Mouse (Mus musculus) kidney, adult 2 months (tissue): ENCODE measurements around the gene Utrn. TPM values are rescaled to one million over a fixed set of nuclear protein-coding genes. Genes with fewer than 3 reads are reported as not detected.

Experiments
- DNase-seq: peaks from one replicate; pipeline ENCODE4 v3.0.0; 2021
- H3K27ac ChIP-seq: fragments of 200-500 bp; 2 replicates; pipeline ENCODE4 v1.5.1; 2012; ENCODE audit warnings: low read depth, low read length, control low read depth, inconsistent platforms; ENCODE audit not compliant: insufficient read depth
- H3K27me3 ChIP-seq: fragments of 200-500 bp; replicated peaks from 2 replicates; pipeline ENCODE4 v1.6.1; 2012; ENCODE audit warnings: mild to moderate bottlenecking, moderate library complexity, low read length, inconsistent platforms; ENCODE audit not compliant: control insufficient read depth, insufficient read depth
- H3K36me3 ChIP-seq: fragments of 200-500 bp; 2 replicates; pipeline ENCODE4 v1.6.1; 2012; ENCODE audit warnings: mild to moderate bottlenecking, moderate library complexity, low read length, inconsistent platforms; ENCODE audit not compliant: control insufficient read depth, insufficient read depth
- H3K4me1 ChIP-seq: fragments of 200-500 bp; 2 replicates; pipeline ENCODE4 v1.6.1; 2011; ENCODE audit warnings: low read length; ENCODE audit not compliant: control insufficient read depth, insufficient read depth
- H3K4me3 ChIP-seq: fragments of 200-500 bp; 2 replicates; pipeline ENCODE4 v1.5.1; 2011; ENCODE audit warnings: mild to moderate bottlenecking, low read depth, low read length, control low read depth; ENCODE audit not compliant: insufficient read depth
- CTCF ChIP-seq: fragments of 200-500 bp; conservative IDR thresholded peaks from 2 replicates; pipeline ENCODE4 v1.5.1; 2011; ENCODE audit warnings: low read depth, mild to moderate bottlenecking, control low read depth, low read length, moderate library complexity, mixed read lengths; ENCODE audit not compliant: insufficient read depth, insufficient read length
- POLR2A ChIP-seq: fragments of 200-500 bp; IDR thresholded peaks from one replicate; pipeline ENCODE4 v1.6.1; 2011; ENCODE audit warnings: low read depth, low read length, control low read depth
- WGBS: fragments of 180-500 bp; shearing (Covaris S2); methylation state at CpG from one replicate; pipeline ENCODE4 v1.1.7; 2018; 5-methylcytosine and 5-hydroxymethylcytosine counted together
- polyA plus RNA-seq: library from polyadenylated mRNA; depleted of rRNA; stranded (reverse); fragments of >200 nt; gene quantifications from 2 replicates; pipeline ENCODE4 v1.2.3, GENCODE M21; 2012

Gene Utrn
- polyA plus RNA-seq, 1 experiment = 20.8 TPM

GRCm38 (mm10) chr10:12863581-12863980 is 5.6 kb downstream of the Utrn start:
- no peaks in the 10 kb centered on the region for H3K27me3 ChIP-seq
- WGBS = 92% methylated on average over 9 of the region's 9 CpGs
- TF ChIP-seq CTCF (no peak), POLR2A (no peak)
- H3K4me1 ChIP-seq = no peaks in the 10 kb centered on the region
- H3K4me3 ChIP-seq = no peak overlapping the region
- H3K27ac ChIP-seq = no peak overlapping the region
- no peaks in the 10 kb centered on the region for H3K36me3 ChIP-seq
- no peak for DNase-seq

GRCm38 (mm10) chr10:12862047-12862446 is 7.1 kb downstream of the Utrn start:
- H3K27me3 ChIP-seq = no peaks in the 10 kb centered on the region
- TF ChIP-seq POLR2A = no peak
- no peak for TF ChIP-seq CTCF
- H3K36me3 ChIP-seq = no peaks in the 10 kb centered on the region
- H3K4me3 ChIP-seq = no peak overlapping the region
- 80% methylated on average over 8 of the region's 8 CpGs for WGBS
- H3K27ac ChIP-seq = no peak overlapping the region
- no peaks in the 10 kb centered on the region for H3K4me1 ChIP-seq
- DNase-seq = no peak

GRCm38 (mm10) chr10:12861381-12861780 is 7.8 kb downstream of the Utrn start:
- no peak for TF ChIP-seq POLR2A
- TF ChIP-seq CTCF = no peak
- DNase-seq = no peak
- 91% methylated on average over 2 of the region's 2 CpGs for WGBS
- Histone ChIP-seq H3K36me3 (no peaks in the 10 kb centered on the region), H3K4me1 (no peaks in the 10 kb centered on the region), H3K4me3 (no peak overlapping the region), H3K27ac (no peak overlapping the region), H3K27me3 (no peaks in the 10 kb centered on the region)

GRCm38 (mm10) chr10:12860765-12861164 is 8.4 kb downstream of the Utrn start:
- Histone ChIP-seq H3K36me3 (no peaks in the 10 kb centered on the region), H3K4me1 (no peaks in the 10 kb centered on the region), H3K27ac (no peak overlapping the region), H3K4me3 (no peak overlapping the region), H3K27me3 (no peaks in the 10 kb centered on the region)
- TF ChIP-seq CTCF (no peak), POLR2A (no peak)
- 89% methylated on average over 4 of the region's 4 CpGs for WGBS
- no peak for DNase-seq

GRCm38 (mm10) chr10:12860331-12860730 is 8.8 kb downstream of the Utrn start:
- no peaks in the 10 kb centered on the region for H3K36me3 ChIP-seq
- WGBS = 80% methylated on average over 7 of the region's 7 CpGs
- H3K27me3 ChIP-seq = no peaks in the 10 kb centered on the region
- no peak overlapping the region for H3K27ac ChIP-seq
- no peak for DNase-seq
- no peaks in the 10 kb centered on the region for H3K4me1 ChIP-seq
- no peak for TF ChIP-seq CTCF
- no peak for TF ChIP-seq POLR2A
- H3K4me3 ChIP-seq = no peak overlapping the region

- no peak for DNase-seq
These were observed 11.1 kb downstream of the Utrn start for GRCm38 (mm10) chr10:12858017-12858416.

GRCm38 (mm10) chr10:12854298-12854697 is 14.9 kb downstream of the Utrn start:
- Histone ChIP-seq H3K4me1 (peaks cover 17% of the 10 kb centered on the region), H3K4me3 (no peak overlapping the region), H3K36me3 (no peaks in the 10 kb centered on the region), H3K27me3 (no peaks in the 10 kb centered on the region), H3K27ac (0 out of 2 replicates have a peak overlapping the region, but pooled peaks have one; percentile 2)
- no peak for TF ChIP-seq CTCF
- TF ChIP-seq POLR2A = no peak
- DNase-seq = peak; percentile 68
- 60% methylated on average over 6 of the region's 6 CpGs for WGBS

More at GRCm38 (mm10) chr10:12858017-12858416, 11.1 kb downstream of the Utrn start:
- no peak for TF ChIP-seq POLR2A
- TF ChIP-seq CTCF = no peak
- Histone ChIP-seq H3K27ac (no peak overlapping the region), H3K4me3 (no peak overlapping the region), H3K36me3 (no peaks in the 10 kb centered on the region), H3K4me1 (peaks cover 10% of the 10 kb centered on the region), H3K27me3 (no peaks in the 10 kb centered on the region)
- 61% methylated on average over 5 of the region's 5 CpGs for WGBS
